Mouse (Mus musculus) ovary, postnatal 10 days (tissue): ENCODE results near the gene Rab11fip3.

Experiments used
- DNase-seq: peaks from one replicate; pipeline ENCODE4 v3.0.0; 2022; ENCODE audit warnings: low spot score

Rab11fip3 gene

GRCm38 (mm10) chr17:26087059-26087564 lies 17.8 kb upstream of the Rab11fip3 start:
- no peak for DNase-seq

- DNase-seq, result no peak
These were observed 11.5 kb upstream of the Rab11fip3 start for GRCm38 (mm10) chr17:26080867-26081266.

- DNase-seq, result no peak
These were observed 9.5 kb upstream of the Rab11fip3 start for GRCm38 (mm10) chr17:26078851-26079250.

- no peak for DNase-seq
These were observed 5.9 kb upstream of the Rab11fip3 start for GRCm38 (mm10) chr17:26075246-26075645.

DNA sequence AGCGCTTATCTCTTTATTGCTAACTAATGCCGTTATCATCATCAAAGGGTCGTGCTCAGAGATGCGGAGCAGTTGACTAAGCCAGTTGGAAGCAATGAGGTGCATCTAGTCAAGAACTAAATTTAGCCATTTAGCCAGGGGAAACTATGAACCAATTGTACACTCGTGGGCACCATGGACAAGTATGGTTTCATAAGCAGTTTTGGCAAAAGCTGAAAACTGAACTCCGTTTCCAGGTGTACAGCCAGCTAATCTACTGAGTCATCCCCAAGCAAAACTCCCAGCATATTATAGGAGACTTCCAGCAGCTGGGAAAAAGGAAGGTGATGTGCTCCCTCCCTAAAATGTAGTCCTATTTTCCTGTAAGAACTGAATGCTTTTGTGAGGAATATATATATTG lies 781 bp upstream of the Rab11fip3 start:
- DNase-seq, result no peak

DNA sequence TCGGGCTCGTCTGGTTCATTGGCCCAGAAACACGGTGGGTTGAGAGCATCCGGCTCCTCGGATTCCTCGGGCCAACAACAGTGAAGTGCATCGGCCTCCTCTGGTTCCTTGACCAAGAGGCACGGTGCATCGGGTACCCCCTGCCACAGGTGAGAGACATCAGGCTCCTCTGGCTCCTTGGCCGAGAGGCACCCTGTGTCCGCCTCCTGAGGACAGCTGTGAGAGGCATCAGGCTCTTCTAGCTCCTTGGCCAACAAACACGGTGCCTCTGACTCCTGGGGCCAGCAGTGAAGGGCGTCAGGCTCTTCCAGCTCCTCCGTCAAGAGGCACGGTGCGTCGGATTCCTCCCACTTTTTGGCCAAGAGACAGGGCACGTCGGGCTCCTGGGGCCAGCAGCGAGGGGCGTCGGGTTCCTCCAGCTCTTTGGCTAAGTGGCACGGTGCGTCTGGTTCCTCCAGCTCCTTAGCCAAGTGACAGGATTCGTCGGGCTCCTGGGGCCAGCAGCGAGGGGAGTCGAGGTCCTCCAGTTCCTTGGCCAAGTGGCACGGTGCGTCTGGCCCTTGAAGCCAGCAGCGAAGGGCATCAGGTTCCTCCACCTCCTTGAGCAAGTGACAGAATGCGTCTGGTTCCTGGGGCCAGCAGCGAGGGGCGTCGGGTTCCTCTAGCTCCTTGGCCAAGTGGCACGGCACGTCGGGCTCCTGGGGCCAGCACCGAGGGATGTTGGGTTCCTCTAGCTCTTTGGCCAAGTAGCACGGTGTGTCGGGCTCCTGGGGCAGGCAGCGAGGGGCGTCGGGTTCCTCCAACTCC lies 1.1 kb downstream of the Rab11fip3 start:
- DNase-seq, result no peak

GRCm38 (mm10) chr17:26066488-26067020 lies 2.8 kb downstream of the Rab11fip3 start:
- no peak for DNase-seq

- DNase-seq, result no peak
These were observed 4.4 kb downstream of the Rab11fip3 start for GRCm38 (mm10) chr17:26064916-26065315.

GRCm38 (mm10) chr17:26057787-26058567 lies 11.4 kb downstream of the Rab11fip3 start:
- no peak for DNase-seq

DNA sequence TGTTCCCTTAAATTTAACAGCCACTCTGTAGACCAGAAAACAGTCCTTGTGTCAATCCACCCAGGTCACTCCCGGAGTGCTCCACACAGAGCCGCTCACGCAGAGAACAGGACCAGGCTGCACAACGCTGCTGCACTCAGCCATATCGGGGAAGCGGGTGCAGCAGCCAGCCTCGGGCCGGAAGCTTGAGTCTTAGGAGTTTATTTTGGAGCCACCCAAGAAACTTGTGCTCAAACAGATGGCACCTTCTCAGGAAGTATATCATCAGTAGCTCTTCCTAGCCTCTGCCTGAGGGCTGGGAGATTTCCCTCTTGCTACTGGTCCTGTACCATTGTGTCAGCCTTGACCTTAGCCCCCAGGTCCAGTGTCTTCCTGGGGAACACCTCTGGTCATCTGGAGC lies 12.1 kb downstream of the Rab11fip3 start:
- DNase-seq, result no peak

- no peak for DNase-seq
These were observed 14.2 kb downstream of the Rab11fip3 start for GRCm38 (mm10) chr17:26055164-26055563.

DNA sequence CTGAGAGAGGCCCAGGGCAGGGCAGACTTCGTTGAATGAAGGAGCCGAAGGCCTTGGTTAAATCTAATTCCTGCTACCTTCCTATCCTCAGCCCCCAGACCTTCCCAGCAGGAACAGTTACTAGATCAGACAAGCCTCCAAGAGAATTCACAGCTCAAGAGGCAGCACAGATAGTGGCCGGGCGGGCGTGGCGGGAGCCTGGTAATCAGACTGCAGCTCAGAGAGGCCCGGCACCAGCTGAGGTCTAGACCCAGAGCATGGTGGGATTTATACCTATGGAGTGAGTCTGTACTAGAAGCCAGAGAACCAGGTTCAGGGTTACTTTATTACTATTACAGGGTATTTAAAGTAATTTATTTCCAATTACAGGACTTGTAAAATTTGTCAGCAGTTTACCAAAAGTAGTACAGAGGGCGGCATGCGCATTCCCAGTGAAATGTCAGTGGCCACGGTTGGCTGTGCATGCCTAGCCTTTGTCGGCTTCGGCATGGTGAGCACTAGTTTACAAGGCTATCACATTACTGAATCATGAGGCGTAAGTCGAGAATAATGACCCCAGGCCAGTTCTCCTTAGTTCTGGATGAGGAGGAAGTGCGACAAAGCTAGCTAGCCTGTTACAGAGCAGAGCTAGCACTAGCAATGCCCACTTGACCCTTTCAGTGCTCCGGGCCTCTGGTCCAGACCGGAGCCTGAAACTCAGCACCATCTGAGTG lies 15.1 kb downstream of the Rab11fip3 start:
- DNase-seq, result no peak

DNA sequence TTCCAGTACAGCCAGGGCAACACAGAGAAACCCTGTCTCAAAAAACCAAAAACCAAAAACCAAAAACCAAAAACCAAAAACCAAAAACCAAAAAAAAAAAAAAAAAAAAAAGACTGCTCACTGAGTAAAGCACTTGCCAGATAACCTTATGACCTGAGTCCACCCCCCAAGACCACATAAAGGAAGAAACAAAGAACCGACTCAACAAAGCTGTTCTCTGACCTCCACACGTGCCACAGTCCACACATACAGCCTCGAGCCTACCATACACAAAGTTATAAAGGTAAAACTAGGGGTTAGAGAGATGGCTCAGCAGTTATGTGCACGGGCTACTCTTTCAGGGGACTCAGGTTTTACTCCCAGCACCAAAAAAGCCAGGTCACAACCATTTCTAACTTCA lies 16.6 kb downstream of the Rab11fip3 start:
- DNase-seq, result no peak

DNA sequence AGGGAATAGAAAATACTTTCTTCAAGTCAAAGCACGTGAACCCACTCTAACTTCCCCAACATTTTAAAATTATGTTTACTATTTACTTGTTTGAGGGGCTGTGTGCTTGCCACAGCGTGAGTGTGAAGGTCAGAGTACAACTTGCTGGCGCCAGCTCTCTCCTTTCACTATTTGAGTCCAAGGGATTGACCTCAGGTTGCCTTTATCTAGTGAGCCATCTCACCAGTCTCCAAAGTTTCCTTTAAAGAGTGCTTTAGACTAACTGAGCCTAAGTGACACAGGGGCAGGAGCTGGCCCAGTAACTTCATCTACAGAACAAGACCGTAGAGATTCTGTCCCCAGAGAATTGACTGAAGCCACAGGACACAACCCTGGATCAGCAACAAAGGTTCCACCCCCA lies 17.3 kb downstream of the Rab11fip3 start:
- DNase-seq, result no peak

DNA sequence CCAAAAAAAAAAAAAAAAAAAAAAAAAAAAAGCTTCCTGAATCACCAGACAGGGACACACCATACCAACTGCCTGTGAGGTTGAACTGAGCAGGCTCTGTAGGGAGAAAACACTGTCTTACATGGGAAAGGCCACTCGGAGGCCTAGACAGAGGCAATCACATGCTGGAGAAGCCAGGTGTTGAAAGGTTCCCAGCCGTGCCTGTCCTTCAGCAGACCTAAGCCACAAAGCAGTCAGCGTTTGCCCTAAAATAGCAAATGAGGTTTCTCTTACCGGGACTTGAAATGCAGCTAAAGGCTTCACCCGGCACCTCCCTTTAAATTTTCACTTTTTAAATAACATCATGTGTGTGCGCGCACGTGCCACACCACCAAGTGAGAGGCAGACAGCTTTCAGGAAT lies 21.2 kb downstream of the Rab11fip3 start:
- no peak for DNase-seq

DNA sequence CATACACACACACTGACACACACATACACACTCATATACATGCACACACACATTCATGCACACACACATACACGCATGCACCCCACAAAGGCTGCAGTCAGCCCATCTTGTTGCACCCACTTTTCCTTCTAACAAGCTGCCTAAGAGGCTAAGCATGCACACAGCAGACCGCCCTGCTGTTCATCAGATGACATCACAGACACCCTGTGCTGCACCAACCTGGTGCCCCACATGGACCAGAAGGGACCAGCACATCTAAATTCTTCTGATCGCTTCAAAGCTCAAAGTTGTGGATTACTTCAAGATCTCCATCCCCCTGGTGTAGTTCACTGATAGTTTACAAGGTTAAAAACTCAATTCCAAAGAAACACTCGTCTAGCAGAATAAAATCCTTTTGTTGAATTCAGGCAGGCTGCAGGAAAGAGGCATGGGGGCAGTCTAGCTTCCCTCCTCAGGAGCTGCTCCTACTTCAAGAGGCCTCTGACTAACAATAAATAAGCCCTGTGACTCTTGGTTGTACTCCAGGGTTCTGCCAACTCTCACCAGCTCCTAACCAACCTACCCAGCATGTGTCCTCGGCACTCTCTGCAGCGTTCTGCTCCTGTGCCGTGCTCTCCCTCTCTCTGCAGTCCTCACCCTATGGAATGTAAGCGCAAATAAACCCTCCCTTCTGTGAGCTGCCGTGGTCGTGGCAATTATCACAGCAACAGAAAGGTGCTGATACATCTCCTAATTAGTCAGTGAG lies 22.9 kb downstream of the Rab11fip3 start:
- DNase-seq, result no peak

GRCm38 (mm10) chr17:26045285-26045684 lies 24.1 kb downstream of the Rab11fip3 start:
- DNase-seq, result no peak

DNA sequence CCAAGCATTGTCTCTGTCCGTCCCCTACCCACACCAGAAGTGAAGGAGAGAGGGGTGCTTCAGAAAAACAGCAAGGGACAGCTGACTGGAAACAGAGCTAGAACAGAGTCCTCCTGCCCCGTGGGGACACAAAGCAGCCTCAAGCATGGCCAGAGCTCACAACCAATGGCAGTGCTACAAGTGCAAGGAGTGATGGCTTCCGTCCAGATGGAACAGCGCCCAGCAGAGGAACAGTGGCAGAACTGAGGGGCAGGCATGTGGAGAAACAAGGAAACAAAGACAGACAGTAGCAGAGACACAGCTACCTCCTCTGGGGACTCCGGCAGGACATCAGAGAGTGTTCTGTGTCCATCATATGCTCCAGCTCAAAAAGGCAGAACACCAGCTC lies 26.1 kb downstream of the Rab11fip3 start:
- DNase-seq, result peak; percentile 21

GRCm38 (mm10) chr17:26042599-26043248 lies 26.6 kb downstream of the Rab11fip3 start:
- no peak for DNase-seq

GRCm38 (mm10) chr17:26041111-26041802 lies 28.1 kb downstream of the Rab11fip3 start:
- DNase-seq, result no peak
